In genomic region chr5:30738127-30738828, GRCm38 (mm10) we compare ENCODE assay signal across 9 mouse cellular contexts. TPM values are rescaled to one million over a fixed set of nuclear protein-coding genes. Genes with fewer than 3 reads are reported as not detected.
DNase-seq lines count a peak whose midpoint lies in the region; ATAC-seq lines count a peak whose summit lies in the region.
"Had no signal": no experiment of that assay in that cellular context is flagged by ENCODE, and none has a peak within 500 bp of the region (broad histone marks: within the 10 kb centered on the region; RNA-seq: fewer than 3 reads in every experiment).

No protein-coding gene starts in this region.

- no peaks in the 10 kb centered on the region for H3K27me3 ChIP-seq in embryonic facial prominence, embryonic 11.5 days (ENCODE audit: control insufficient read depth, insufficient read depth, low read length)
- no peaks in the 10 kb centered on the region; the same call in 1 of the 2 replicates for H3K27me3 ChIP-seq in embryonic facial prominence, embryonic 10.5 days (replicated peaks; ENCODE audit: low read depth, poor library complexity, severe bottlenecking)
- H3K27me3 ChIP-seq in limb, embryonic 13.5 days = peaks cover 4% of the 10 kb centered on the region; the same call in 1 of the 2 replicates
- no peaks in the 10 kb centered on the region for H3K27me3 ChIP-seq in intestine, embryonic 15.5 days (replicated peaks)

- no peak overlapping the region for H3K4me2 ChIP-seq in embryonic facial prominence, embryonic 11.5 days (ENCODE audit: low read depth, low read length)
- H3K4me2 ChIP-seq in limb, embryonic 13.5 days (replicated peaks) = 0 out of 2 replicates have a peak overlapping the region, but pooled peaks have one; percentile 2
- no peak overlapping the region for H3K4me2 ChIP-seq in intestine, embryonic 15.5 days (replicated peaks)
- H3K4me2 ChIP-seq: liver, embryonic 13.5 days had no signal

- 46% methylated on average over 10 of the region's 10 CpGs for WGBS in embryonic facial prominence, embryonic 11.5 days
- 56% methylated on average over 10 of the region's 10 CpGs for WGBS in embryonic facial prominence, embryonic 10.5 days
- 24% methylated on average over 10 of the region's 10 CpGs for WGBS in limb, embryonic 13.5 days
- WGBS in intestine, embryonic 15.5 days = 53% methylated on average over 10 of the region's 10 CpGs

- ATAC-seq in embryonic facial prominence, embryonic 11.5 days (replicated peaks; ENCODE audit: insufficient number of reproducible peaks, low FRiP score, low TSS enrichment, low read depth) = no peak; the same call in 1 of the 2 replicates
- peak; percentile 66; the same call in 1 of the 2 replicates for ATAC-seq in limb, embryonic 13.5 days (ENCODE audit: low FRiP score, low read depth)
- ATAC-seq in intestine, embryonic 15.5 days = no peak

- no peak overlapping the region for H3K9ac ChIP-seq in embryonic facial prominence, embryonic 11.5 days (replicated peaks; ENCODE audit: low read length)
- H3K9ac ChIP-seq in limb, embryonic 13.5 days = no peak overlapping the region
- no peak overlapping the region for H3K9ac ChIP-seq in intestine, embryonic 15.5 days
- H3K9ac ChIP-seq: liver, embryonic 13.5 days had no signal

- no peak overlapping the region for H3K27ac ChIP-seq in embryonic facial prominence, embryonic 11.5 days (replicated peaks; ENCODE audit: low read depth, low read length)
- no peak overlapping the region for H3K27ac ChIP-seq in embryonic facial prominence, embryonic 10.5 days (replicated peaks)
- no peak overlapping the region for H3K27ac ChIP-seq in limb, embryonic 13.5 days
- no peak overlapping the region for H3K27ac ChIP-seq in intestine, embryonic 15.5 days
- H3K27ac ChIP-seq: liver, embryonic 13.5 days had no signal

- DNase-seq in embryonic facial prominence, embryonic 11.5 days (ENCODE audit: low spot score) = peak; percentile 15
- no peak for DNase-seq in embryonic facial prominence, embryonic 10.5 days (ENCODE audit: low spot score)
- peak; percentile 23 for DNase-seq in ovary, postnatal 36 days (ENCODE audit: low spot score)
- no peak for DNase-seq in ovary, postnatal 14 days (ENCODE audit: low spot score)
- DNase-seq in testis, postnatal 10 days (ENCODE audit: low spot score) = peak; percentile 56
- DNase-seq in cerebellum, adult 9-10 months = no peak
- DNase-seq: liver, embryonic 13.5 days had no signal

- H3K9me3 ChIP-seq in embryonic facial prominence, embryonic 11.5 days (replicated peaks; ENCODE audit: control insufficient read depth, low read length) = no peaks in the 10 kb centered on the region
- H3K9me3 ChIP-seq in embryonic facial prominence, embryonic 10.5 days = no peaks in the 10 kb centered on the region
- no peaks in the 10 kb centered on the region for H3K9me3 ChIP-seq in limb, embryonic 13.5 days
- H3K9me3 ChIP-seq in intestine, embryonic 15.5 days = no peaks in the 10 kb centered on the region
- H3K9me3 ChIP-seq: liver, embryonic 13.5 days had no signal

- no peak overlapping the region for H3K4me3 ChIP-seq in embryonic facial prominence, embryonic 11.5 days (ENCODE audit: low read depth, low read length)
- no peak overlapping the region for H3K4me3 ChIP-seq in embryonic facial prominence, embryonic 10.5 days
- H3K4me3 ChIP-seq in limb, embryonic 13.5 days = no peak overlapping the region
- H3K4me3 ChIP-seq in intestine, embryonic 15.5 days (replicated peaks) = no peak overlapping the region
- H3K4me3 ChIP-seq: liver, embryonic 13.5 days had no signal

- no peaks in the 10 kb centered on the region for H3K36me3 ChIP-seq in embryonic facial prominence, embryonic 11.5 days (replicated peaks; ENCODE audit: control insufficient read depth, insufficient read depth, low read depth, low read length)
- H3K36me3 ChIP-seq in embryonic facial prominence, embryonic 10.5 days (replicated peaks) = peaks cover 3% of the 10 kb centered on the region; the same call in 1 of the 2 replicates
- no peaks in the 10 kb centered on the region for H3K36me3 ChIP-seq in limb, embryonic 13.5 days
- no peaks in the 10 kb centered on the region for H3K36me3 ChIP-seq in intestine, embryonic 15.5 days
- H3K36me3 ChIP-seq: liver, embryonic 13.5 days had no signal

- H3K4me1 ChIP-seq in embryonic facial prominence, embryonic 11.5 days (ENCODE audit: control insufficient read depth, insufficient read depth, low read length) = no peaks in the 10 kb centered on the region
- peaks cover 47% of the 10 kb centered on the region for H3K4me1 ChIP-seq in embryonic facial prominence, embryonic 10.5 days
- peaks cover 21% of the 10 kb centered on the region for H3K4me1 ChIP-seq in limb, embryonic 13.5 days
- H3K4me1 ChIP-seq in intestine, embryonic 15.5 days (replicated peaks) = 0 out of 2 replicates have a peak, but pooled peaks cover 4% of the 10 kb centered on the region
- H3K4me1 ChIP-seq: liver, embryonic 13.5 days had no signal

RNA-seq across cellular contexts. Expression of gene Dpysl5, which starts 26.9 kb away (rescaled TPM):
- polyA plus RNA-seq in embryonic facial prominence, embryonic 11.5 days (2014; fragmentation: Nextera tagmentation; extraction: Ambion mirVana) = 17.6 and 22.2 TPM in 2 replicates
- 32.8 and 39.6 TPM in 2 replicates for polyA plus RNA-seq in embryonic facial prominence, embryonic 10.5 days (2016; fragmentation: Nextera tagmentation; extraction: Ambion mirVana)
- polyA plus RNA-seq in limb, embryonic 13.5 days (2015; fragmentation: Nextera tagmentation; extraction: Ambion mirVana) = 5.1 and 5.9 TPM in 2 replicates
- 6.6 and 7.1 TPM in 2 replicates for polyA plus RNA-seq in intestine, embryonic 15.5 days (2015; fragmentation: Nextera tagmentation; extraction: Ambion mirVana)

Comparison
In these comparisons a context has a peak if more than half of its experiments do, and no peak if none do; other contexts are left out.
1. DNase-seq: peak in embryonic facial prominence, embryonic 11.5 days (single experiment), ovary, postnatal 36 days (single experiment) and testis, postnatal 10 days (single experiment); none in embryonic facial prominence, embryonic 10.5 days (single experiment), ovary, postnatal 14 days (single experiment) and cerebellum, adult 9-10 months (single experiment).